Mouse (Mus musculus) forebrain, embryonic 14.5 days (tissue): ENCODE results near the gene Fibp. TPM values are rescaled to one million over a fixed set of nuclear protein-coding genes. Genes with fewer than 3 reads are reported as not detected.

Experiments
- ATAC-seq: fragments of 200-750 bp; cut with Nextera tagmentation; 2 replicates; pipeline ENCODE4 v1.8.0; 2017; ENCODE audit warnings: mild to moderate bottlenecking, moderate library complexity
- DNase-seq: peaks from one replicate; pipeline ENCODE4 v3.0.0-alpha.2; 2015; ENCODE audit warnings: low spot score
- H3K27ac ChIP-seq: fragments of 300-500 bp; sonication (generic); 2 replicates; pipeline ENCODE4 v1.5.1; 2014; ENCODE audit warnings: low read depth, mild to moderate bottlenecking, control low read depth, low read length, moderate library complexity
- H3K27me3 ChIP-seq: fragments of 300-500 bp; sonication (generic); replicated peaks from 2 replicates; pipeline ENCODE4 v1.6.1; 2014; ENCODE audit warnings: low read length, control low read depth, mixed read lengths; ENCODE audit not compliant: control insufficient read depth, insufficient read depth
- H3K36me3 ChIP-seq: fragments of 300-500 bp; sonication (generic); 2 replicates; pipeline ENCODE4 v1.6.1; 2014; ENCODE audit warnings: low read length, control low read depth; ENCODE audit not compliant: control insufficient read depth, insufficient read depth
- H3K4me1 ChIP-seq: fragments of 300-500 bp; sonication (generic); 2 replicates; pipeline ENCODE4 v1.6.1; 2014; ENCODE audit warnings: antibody characterized with exemption, low read length, control low read depth; ENCODE audit not compliant: control insufficient read depth, insufficient read depth
- H3K4me2 ChIP-seq: fragments of 300-500 bp; sonication (generic); 2 replicates; pipeline ENCODE4 v1.6.1; 2014; ENCODE audit warnings: mild to moderate bottlenecking, control low read depth, low read length
- H3K4me3 ChIP-seq: fragments of 300-500 bp; sonication (generic); 2 replicates; pipeline ENCODE4 v1.5.1; 2014; ENCODE audit warnings: low read depth, low read length, control low read depth
- H3K9ac ChIP-seq: fragments of 300-500 bp; sonication (generic); 2 replicates; pipeline ENCODE4 v1.6.1; 2014; ENCODE audit warnings: mild to moderate bottlenecking, low read length, control low read depth, moderate library complexity
- H3K9me3 ChIP-seq: fragments of 300-500 bp; sonication (generic); replicated peaks from 2 replicates; pipeline ENCODE4 v1.6.1; 2016; ENCODE audit warnings: low read length, control low read depth, mixed read lengths; ENCODE audit not compliant: control insufficient read depth
- WGBS: fragments of 180-500 bp; shearing (Covaris S2); extraction: QIAGEN DNeasy Blood & Tissue Kit; methylation state at CpG from one replicate; pipeline ENCODE4 v1.1.7; 2014; 5-methylcytosine and 5-hydroxymethylcytosine counted together
- polyA plus RNA-seq: library from polyadenylated mRNA; unstranded; fragments of >200 nt; fragmentation: Nextera tagmentation; extraction: Ambion mirVana; gene quantifications from 2 replicates; pipeline ENCODE4 v1.2.1, GENCODE M21; 2014

Fibp gene
- polyA plus RNA-seq, 1 experiment from 2014 or later = 167 TPM

- Histone ChIP-seq H3K4me1 (peaks cover 7% of the 10 kb centered on the region; the same call in 1 of the 2 replicates), H3K4me3 (no peak overlapping the region), H3K4me2 (no peak overlapping the region), H3K27ac (no peak overlapping the region), H3K36me3 (peaks cover 58% of the 10 kb centered on the region), H3K9ac (no peak overlapping the region), H3K27me3 (no peaks in the 10 kb centered on the region), H3K9me3 (no peaks in the 10 kb centered on the region)
- ATAC-seq (no peak), DNase-seq (no peak)
- 81% methylated on average over 12 of the region's 12 CpGs for WGBS
Observed at GRCm38 (mm10) chr19:5495353-5496051, 35.1 kb downstream of the Fibp start.

DNA sequence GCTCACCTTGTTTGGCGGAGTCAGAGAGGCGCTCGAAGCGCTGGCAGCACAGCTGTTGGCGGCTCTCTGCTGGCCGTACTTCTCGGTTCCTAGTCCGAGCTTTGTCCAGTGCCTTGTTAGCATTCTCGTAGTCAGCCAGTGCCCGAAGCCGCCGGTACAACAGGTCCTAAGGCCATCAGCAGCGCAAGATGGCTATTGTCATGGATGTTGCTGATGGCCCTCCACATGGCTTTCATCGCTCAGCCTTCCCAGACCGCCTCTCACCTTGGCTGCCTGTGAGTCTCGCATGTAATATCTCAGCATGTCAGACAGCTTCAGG lies 35.6 kb downstream of the Fibp start:
- peaks cover 58% of the 10 kb centered on the region for H3K36me3 ChIP-seq
- peaks cover 7% of the 10 kb centered on the region; the same call in 1 of the 2 replicates for H3K4me1 ChIP-seq
- no peak overlapping the region for H3K27ac ChIP-seq
- no peak overlapping the region for H3K9ac ChIP-seq
- ATAC-seq (no peak), DNase-seq (no peak)
- no peaks in the 10 kb centered on the region for H3K9me3 ChIP-seq
- WGBS = 87% methylated on average over 16 of the region's 16 CpGs
- H3K4me3 ChIP-seq = no peak overlapping the region
- H3K4me2 ChIP-seq = no peak overlapping the region
- H3K27me3 ChIP-seq = no peaks in the 10 kb centered on the region

GRCm38 (mm10) chr19:5500330-5500875 lies 40.0 kb downstream of the Fibp start:
- Histone ChIP-seq H3K36me3 (peaks cover 25% of the 10 kb centered on the region), H3K4me3 (no peak overlapping the region), H3K9me3 (no peaks in the 10 kb centered on the region), H3K4me2 (no peak overlapping the region), H3K9ac (no peak overlapping the region), H3K4me1 (no peaks in the 10 kb centered on the region), H3K27me3 (no peaks in the 10 kb centered on the region), H3K27ac (no peak overlapping the region)
- DNase-seq (no peak), ATAC-seq (no peak)
- WGBS = 90% methylated on average over 2 of the region's 2 CpGs

- Histone ChIP-seq H3K36me3 (no peaks in the 10 kb centered on the region; the same call in 1 of the 2 replicates), H3K9me3 (no peaks in the 10 kb centered on the region), H3K27ac (no peak within 1 kb of the TSS), H3K9ac (no peak within 1 kb of the TSS), H3K4me1 (no peaks in the 10 kb centered on the region), H3K4me3 (no peak within 1 kb of the TSS), H3K27me3 (no peaks in the 10 kb centered on the region), H3K4me2 (no peak within 1 kb of the TSS)
- no peak for DNase-seq
- no peak for ATAC-seq
- 68% methylated on average over 17 of the region's 17 CpGs for WGBS
Observed at GRCm38 (mm10) chr19:5503687-5504086, 43.3 kb downstream of the Fibp start, which contains the start of gene 1700020D05Rik. Gene 1700020D05Rik (minus strand): TSS chr19:5503787.

- Histone ChIP-seq H3K4me2 (peak within 1 kb of the TSS; percentile 53), H3K27me3 (no peaks in the 10 kb centered on the region), H3K4me1 (peaks cover 7% of the 10 kb centered on the region; the same call in 1 of the 2 replicates), H3K27ac (no peak within 1 kb of the TSS), H3K9ac (peak within 1 kb of the TSS; percentile 59), H3K36me3 (no peaks in the 10 kb centered on the region), H3K4me3 (peak within 1 kb of the TSS; percentile 42), H3K9me3 (no peaks in the 10 kb centered on the region)
- WGBS = 3% methylated on average over 47 of the region's 47 CpGs
- ATAC-seq (peak; percentile 100), DNase-seq (peak; percentile 99)
Observed at GRCm38 (mm10) chr19:5510031-5511026, 49.9 kb downstream of the Fibp start, which contains the start of gene Snx32. Gene Snx32 (minus strand): TSS chr19:5510538.

DNA sequence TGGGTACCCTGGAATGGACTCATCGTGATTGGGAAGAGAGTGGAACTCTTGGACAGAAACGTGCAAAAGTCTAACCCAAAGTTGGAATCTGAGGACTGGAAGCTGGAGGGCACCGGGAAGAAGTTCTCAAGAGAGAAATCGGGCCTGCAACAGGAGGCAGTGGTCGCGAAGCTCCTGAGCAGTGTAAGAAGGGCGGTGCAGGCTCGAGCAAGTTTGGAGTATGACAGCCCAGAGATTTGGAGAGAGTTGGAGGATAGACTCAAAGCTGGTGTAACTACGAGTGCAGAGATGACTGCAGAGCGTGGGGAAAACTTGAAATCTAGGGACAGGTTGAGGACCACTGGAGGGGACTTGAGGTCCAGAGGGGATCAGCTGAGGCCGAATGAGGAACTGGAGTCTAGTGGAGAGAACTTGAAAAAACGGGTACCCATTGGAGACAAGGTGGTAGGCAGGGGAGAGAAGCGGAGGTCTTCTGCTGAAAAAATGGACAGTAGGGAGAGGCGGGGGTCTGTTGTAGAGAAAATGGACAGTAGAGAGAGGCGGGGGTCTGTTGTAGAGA lies 50.7 kb downstream of the Fibp start:
- Histone ChIP-seq H3K36me3 (no peaks in the 10 kb centered on the region), H3K27me3 (no peaks in the 10 kb centered on the region), H3K27ac (no peak overlapping the region), H3K9me3 (no peaks in the 10 kb centered on the region), H3K4me1 (peaks cover 7% of the 10 kb centered on the region; the same call in 1 of the 2 replicates), H3K9ac (peak overlapping the region; percentile 49), H3K4me3 (peak overlapping the region; percentile 42), H3K4me2 (peak overlapping the region; percentile 53)
- 54% methylated on average over 15 of the region's 15 CpGs for WGBS
- ATAC-seq = 0 out of 2 replicates have a peak, but pooled peaks have one; percentile 0
- no peak for DNase-seq

GRCm38 (mm10) chr19:5512091-5513004 lies 51.9 kb downstream of the Fibp start:
- no peaks in the 10 kb centered on the region for H3K9me3 ChIP-seq
- H3K27me3 ChIP-seq = no peaks in the 10 kb centered on the region
- ATAC-seq (no peak), DNase-seq (no peak)
- 80% methylated on average over 12 of the region's 12 CpGs for WGBS
- H3K9ac ChIP-seq = no peak overlapping the region
- H3K4me2 ChIP-seq = no peak overlapping the region
- H3K4me1 ChIP-seq = peaks cover 7% of the 10 kb centered on the region; the same call in 1 of the 2 replicates
- no peak overlapping the region for H3K4me3 ChIP-seq
- H3K27ac ChIP-seq = no peak overlapping the region
- H3K36me3 ChIP-seq = no peaks in the 10 kb centered on the region

DNA sequence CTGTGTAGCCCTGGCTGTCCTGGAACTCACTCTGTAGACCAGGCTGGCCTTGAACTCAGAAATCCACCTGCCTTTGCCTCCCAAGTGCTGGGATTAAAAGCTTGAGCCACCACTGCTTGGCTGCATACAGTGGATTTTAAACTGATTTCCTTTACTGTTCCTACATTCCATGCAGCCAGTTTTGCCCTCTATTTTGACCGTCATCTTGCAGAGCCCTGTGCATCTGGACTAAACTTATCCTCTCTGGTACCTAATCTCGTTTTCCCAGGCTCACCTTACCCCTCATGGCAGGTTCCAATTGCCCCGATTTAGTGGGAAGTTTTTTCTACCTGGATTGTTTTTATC lies 52.6 kb downstream of the Fibp start:
- Histone ChIP-seq H3K4me2 (no peak overlapping the region), H3K9ac (no peak overlapping the region), H3K27ac (no peak overlapping the region), H3K4me1 (peaks cover 7% of the 10 kb centered on the region; the same call in 1 of the 2 replicates), H3K36me3 (no peaks in the 10 kb centered on the region), H3K4me3 (no peak overlapping the region), H3K27me3 (no peaks in the 10 kb centered on the region), H3K9me3 (no peaks in the 10 kb centered on the region)
- 87% methylated on average over 3 of the region's 3 CpGs for WGBS
- no peak for DNase-seq
- no peak for ATAC-seq
